Comparison of ENCODE assay signal across 17 mouse cellular contexts in the genomic region with DNA sequence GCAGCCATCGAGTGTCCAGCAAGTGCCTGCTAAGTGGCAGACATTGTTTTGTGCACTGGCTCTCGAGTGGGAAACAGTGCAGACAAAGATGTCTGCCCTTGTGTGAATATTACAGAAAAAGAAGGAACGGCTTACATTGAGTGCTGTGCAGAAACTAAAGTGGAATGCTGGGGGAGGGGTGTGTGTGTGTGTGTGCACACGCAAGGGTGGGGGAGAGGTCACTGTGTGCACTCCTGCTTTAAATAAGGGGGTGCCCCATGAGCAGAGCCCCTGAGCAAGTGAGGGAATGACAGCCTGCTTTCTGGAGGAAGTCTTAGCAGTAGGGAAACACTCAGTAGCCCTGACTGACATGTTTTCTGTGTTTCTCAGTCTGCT. TPM values are rescaled to one million over a fixed set of nuclear protein-coding genes. Genes with fewer than 3 reads are reported as not detected.
DNase-seq lines count a peak whose midpoint lies in the region; ATAC-seq and TF ChIP-seq lines count a peak whose summit lies in the region.
"Had no signal": no experiment of that assay in that cellular context is flagged by ENCODE, and none has a peak within 500 bp of the region (broad histone marks: within the 10 kb centered on the region; RNA-seq: fewer than 3 reads in every experiment).

No protein-coding gene starts in this region.

- WGBS in liver, embryonic 11.5 days = 64% methylated on average over 4 of the region's 4 CpGs
- 69% methylated on average over 4 of the region's 4 CpGs for WGBS in embryonic facial prominence, embryonic 10.5 days
- 45% methylated on average over 4 of the region's 4 CpGs for WGBS in intestine, embryonic 16.5 days
- 64% methylated on average over 4 of the region's 4 CpGs for WGBS in liver, postnatal 0 days (ENCODE audit: insufficient replicate concordance)

- peak overlapping the region; percentile 98 for H3K27ac ChIP-seq in liver, embryonic 11.5 days (ENCODE audit: low read depth, low read length)
- peak overlapping the region; percentile 40 for H3K27ac ChIP-seq in embryonic facial prominence, embryonic 10.5 days (replicated peaks)
- peak overlapping the region; percentile 54 for H3K27ac ChIP-seq in intestine, embryonic 16.5 days (ENCODE audit: low read length)
- peak overlapping the region; percentile 30; the same call in 1 of the 2 replicates for H3K27ac ChIP-seq in liver, postnatal 0 days (ENCODE audit: low read depth)
- H3K27ac ChIP-seq: gastrocnemius, adult 2 months; heart, embryonic 15.5 days; limb, embryonic 13.5 days had no signal

- no peak for TF ChIP-seq EP300 in liver, postnatal 0 days (IDR thresholded peaks at IDR 0.05; ENCODE audit: low read depth)

- ATAC-seq in liver, embryonic 11.5 days (replicated peaks; ENCODE audit: low FRiP score) = no peak
- peak; percentile 20 for ATAC-seq in intestine, embryonic 16.5 days
- ATAC-seq in liver, postnatal 0 days = no peak
- no peak for ATAC-seq in monocyte, adult 5-6 weeks (replicated peaks; ENCODE audit: insufficient number of reproducible peaks, low FRiP score, low TSS enrichment, poor library complexity, severe bottlenecking)

- peaks cover 17% of the 10 kb centered on the region for H3K4me1 ChIP-seq in liver, embryonic 11.5 days (replicated peaks; ENCODE audit: control insufficient read depth, insufficient read depth, low read length)
- H3K4me1 ChIP-seq in embryonic facial prominence, embryonic 10.5 days = peaks cover 6% of the 10 kb centered on the region
- H3K4me1 ChIP-seq in intestine, embryonic 16.5 days (ENCODE audit: control insufficient read depth, insufficient read depth, low read length) = peaks cover 11% of the 10 kb centered on the region
- H3K4me1 ChIP-seq in liver, postnatal 0 days (ENCODE audit: insufficient read depth) = peaks cover 10% of the 10 kb centered on the region

- no peak overlapping the region for H3K4me3 ChIP-seq in liver, embryonic 11.5 days (ENCODE audit: low read depth, low read length)
- H3K4me3 ChIP-seq in embryonic facial prominence, embryonic 10.5 days = no peak overlapping the region
- no peak overlapping the region for H3K4me3 ChIP-seq in intestine, embryonic 16.5 days (ENCODE audit: low read length)
- H3K4me3 ChIP-seq in liver, postnatal 0 days (ENCODE audit: low read depth, low read length) = no peak overlapping the region
- H3K4me3 ChIP-seq: erythroblast, embryonic 14.5 days; gastrocnemius, adult 2 months; heart, embryonic 15.5 days; limb, embryonic 13.5 days had no signal

- peak overlapping the region; percentile 54; the same call in 1 of the 2 replicates for H3K4me2 ChIP-seq in liver, embryonic 11.5 days
- H3K4me2 ChIP-seq in intestine, embryonic 16.5 days (ENCODE audit: low read depth, low read length) = peak overlapping the region; percentile 10; the same call in 1 of the 2 replicates
- H3K4me2 ChIP-seq in liver, postnatal 0 days (ENCODE audit: low read depth, low read length) = no peak overlapping the region
- H3K4me2 ChIP-seq: heart, embryonic 15.5 days; limb, embryonic 13.5 days had no signal

- H3K9me3 ChIP-seq in liver, embryonic 11.5 days (ENCODE audit: control insufficient read depth, low read length) = no peaks in the 10 kb centered on the region
- H3K9me3 ChIP-seq in embryonic facial prominence, embryonic 10.5 days = no peaks in the 10 kb centered on the region
- no peaks in the 10 kb centered on the region for H3K9me3 ChIP-seq in intestine, embryonic 16.5 days (ENCODE audit: control insufficient read depth, low read length)
- no peaks in the 10 kb centered on the region for H3K9me3 ChIP-seq in liver, postnatal 0 days (ENCODE audit: low read length)
- H3K9me3 ChIP-seq: heart, embryonic 15.5 days; limb, embryonic 13.5 days had no signal

- no peaks in the 10 kb centered on the region for H3K27me3 ChIP-seq in liver, embryonic 11.5 days (replicated peaks; ENCODE audit: control insufficient read depth, insufficient read depth, low read length)
- H3K27me3 ChIP-seq in embryonic facial prominence, embryonic 10.5 days (replicated peaks; ENCODE audit: low read depth, poor library complexity, severe bottlenecking) = no peaks in the 10 kb centered on the region
- no peaks in the 10 kb centered on the region for H3K27me3 ChIP-seq in intestine, embryonic 16.5 days (replicated peaks; ENCODE audit: control insufficient read depth, insufficient read depth, low read length)
- H3K27me3 ChIP-seq in liver, postnatal 0 days (ENCODE audit: insufficient read depth, low read length) = no peaks in the 10 kb centered on the region
- H3K27me3 ChIP-seq: heart, embryonic 15.5 days; limb, embryonic 13.5 days had no signal

- no peaks in the 10 kb centered on the region for H3K36me3 ChIP-seq in liver, embryonic 11.5 days (ENCODE audit: control insufficient read depth, insufficient read depth, low read length)
- H3K36me3 ChIP-seq in embryonic facial prominence, embryonic 10.5 days (replicated peaks) = no peaks in the 10 kb centered on the region
- no peaks in the 10 kb centered on the region for H3K36me3 ChIP-seq in intestine, embryonic 16.5 days (ENCODE audit: control insufficient read depth, insufficient read depth, low read length)
- no peaks in the 10 kb centered on the region for H3K36me3 ChIP-seq in liver, postnatal 0 days (replicated peaks; ENCODE audit: insufficient read depth, low read length)
- H3K36me3 ChIP-seq: heart, embryonic 15.5 days; limb, embryonic 13.5 days had no signal

- no peak for TF ChIP-seq CTCF in liver, postnatal 0 days (IDR thresholded peaks at IDR 0.05; ENCODE audit: low read depth)

- H3K9ac ChIP-seq in liver, embryonic 11.5 days (ENCODE audit: low read depth, low read length) = peak overlapping the region; percentile 38
- H3K9ac ChIP-seq in intestine, embryonic 16.5 days (ENCODE audit: low read depth, low read length) = 0 out of 2 replicates have a peak overlapping the region, but pooled peaks have one; percentile 24
- no peak overlapping the region for H3K9ac ChIP-seq in liver, postnatal 0 days (replicated peaks)
- H3K9ac ChIP-seq: heart, embryonic 15.5 days; limb, embryonic 13.5 days had no signal

- no peak for DNase-seq in liver, embryonic 11.5 days (ENCODE audit: low spot score)
- no peak for DNase-seq in liver
- DNase-seq in embryonic facial prominence, embryonic 10.5 days (ENCODE audit: low spot score) = no peak
- no peak for DNase-seq in liver, postnatal 0 days
- DNase-seq in ovary, postnatal 14 days (ENCODE audit: low spot score) = no peak
- DNase-seq: cerebellum, adult 11 months; cerebellum, postnatal 36 days; gastrocnemius, adult 2 months; kidney, adult 18-20 months; kidney, postnatal 14 days; lung, postnatal 10 days; thymus, postnatal 25 days had no signal

RNA-seq across cellular contexts. Expression of a gene that starts 14.0 kb away (rescaled TPM):
- 116 and 119 TPM in 2 replicates for polyA plus RNA-seq in liver, embryonic 11.5 days (2014; fragmentation: Nextera tagmentation; extraction: Ambion mirVana)
- polyA plus RNA-seq in embryonic facial prominence, embryonic 10.5 days (2016; fragmentation: Nextera tagmentation; extraction: Ambion mirVana) = 125 and 140 TPM in 2 replicates
- 47.7 and 47.9 TPM in 2 replicates for polyA plus RNA-seq in intestine, embryonic 16.5 days (2015; fragmentation: Nextera tagmentation; extraction: Ambion mirVana)
- 5.1 and 6.4 TPM in 2 replicates for polyA plus RNA-seq in liver, postnatal 0 days (2015; fragmentation: Nextera tagmentation; extraction: Ambion mirVana)
- 27.5 to 77.0 TPM (median 49.1 TPM) in 3 replicates for total RNA-seq in monocyte, adult 5-6 weeks (2017)

RNA-seq across cellular contexts. Expression of a gene that starts 27.9 kb away (rescaled TPM):
- polyA plus RNA-seq in liver, embryonic 11.5 days (2014; fragmentation: Nextera tagmentation; extraction: Ambion mirVana) = 13.2 and 13.4 TPM in 2 replicates
- polyA plus RNA-seq in embryonic facial prominence, embryonic 10.5 days (2016; fragmentation: Nextera tagmentation; extraction: Ambion mirVana) = 14.4 and 15.1 TPM in 2 replicates
- polyA plus RNA-seq in intestine, embryonic 16.5 days (2015; fragmentation: Nextera tagmentation; extraction: Ambion mirVana) = 9.7 and 11.4 TPM in 2 replicates
- polyA plus RNA-seq in liver, postnatal 0 days (2015; fragmentation: Nextera tagmentation; extraction: Ambion mirVana) = 2.5 TPM in 2 replicates
- total RNA-seq in monocyte, adult 5-6 weeks (2017) = 1.9 to 6.3 TPM (median 2.4 TPM) in 3 replicates

Comparison
In these comparisons a context has a peak if more than half of its experiments do, and no peak if none do; other contexts are left out.
1. H3K27ac ChIP-seq: peak in every context shown above with its lines; median percentile 98 in liver, embryonic 11.5 days; 54 in intestine, embryonic 16.5 days; 40 in embryonic facial prominence, embryonic 10.5 days; 30 in liver, postnatal 0 days.